Mouse (Mus musculus) heart, postnatal 4 days (tissue): ENCODE results near the gene H2-T3. TPM values are rescaled to one million over a fixed set of nuclear protein-coding genes. Genes with fewer than 3 reads are reported as not detected.

Experiments used
- total RNA-seq, 2 experiments: library from RNA; stranded (reverse); gene quantifications; 2 replicates each; pipeline ENCODE4 v1.2.3; 2021

Gene H2-T3
- total RNA-seq, 2 experiments from 2014 or later, result not detected

Other genes with a start within 250 kb of the H2-T3 start
- 10 to 100 TPM; 71.0 to 73.9 TPM for gene Abcf1, start 220.5 kb downstream of the H2-T3 start, total RNA-seq
- 10 to 100 TPM; 38.4 to 38.6 TPM for gene Gnl1, start 210.4 kb downstream of the H2-T3 start, total RNA-seq
- gene Prr3, start 210.1 kb downstream of the H2-T3 start, total RNA-seq, result 10 to 100 TPM; 12.9 TPM
- 1 to 10 TPM; 1.1 to 1.6 TPM for gene H2-T24, start 169.7 kb downstream of the H2-T3 start, total RNA-seq
- 1 to 10 TPM; 7.7 to 9.5 TPM for gene H2-T23, start 157.4 kb downstream of the H2-T3 start, total RNA-seq
- gene H2-T22, start 147.5 kb downstream of the H2-T3 start, total RNA-seq, result 1 to 10 TPM; 7.9 to 9.3 TPM
- not detected for gene Gm6034, start 147.3 kb downstream of the H2-T3 start, total RNA-seq
- 1 to 10 TPM in 1 of 2 experiments, under 1 TPM in 1; 0.98 to 1.1 TPM for gene Gm11127, start 131.9 kb downstream of the H2-T3 start, total RNA-seq
- gene Gm19684, start 68.6 kb downstream of the H2-T3 start, total RNA-seq, result not detected
- gene Gm7030, start 60.9 kb downstream of the H2-T3 start, total RNA-seq, result not detected
- gene Gm8909, start 21.8 kb downstream of the H2-T3 start, total RNA-seq, result not detected
- 10 to 100 TPM; 35.0 to 43.1 TPM for gene Rpp21, start 67.8 kb upstream of the H2-T3 start, total RNA-seq
- 1 to 10 TPM; 8.3 TPM for gene Trim39, start 82.0 kb upstream of the H2-T3 start, total RNA-seq
- gene H2-M10.2, start 96.2 kb upstream of the H2-T3 start, total RNA-seq, result not detected
- not detected for gene H2-M10.1, start 135.9 kb upstream of the H2-T3 start, total RNA-seq
- gene H2-M10.3, start 178.1 kb upstream of the H2-T3 start, total RNA-seq, result not detected